Mouse (Mus musculus): ENCODE measurements at regions not wholly inside any gene's neighbourhood (a gene's known extent, or its start where the extent isn't known, plus 50 kb on each side); places are given as distances from the start of the nearest gene placed in this dataset.
A peak's percentile ranks its signal among the peaks of the same experiment; 100 is the strongest.

GRCm38 (mm10) chr9:116511450-116511849 lies 336.3 kb upstream of the Tgfbr2 start:
- DNase-seq (ENCODE audit: low spot score in 2 of 2) = no peak

GRCm38 (mm10) chr9:116507756-116508155 lies 332.6 kb upstream of the Tgfbr2 start:
- DNase-seq (ENCODE audit: low spot score in 2 of 2) = no peak

DNA sequence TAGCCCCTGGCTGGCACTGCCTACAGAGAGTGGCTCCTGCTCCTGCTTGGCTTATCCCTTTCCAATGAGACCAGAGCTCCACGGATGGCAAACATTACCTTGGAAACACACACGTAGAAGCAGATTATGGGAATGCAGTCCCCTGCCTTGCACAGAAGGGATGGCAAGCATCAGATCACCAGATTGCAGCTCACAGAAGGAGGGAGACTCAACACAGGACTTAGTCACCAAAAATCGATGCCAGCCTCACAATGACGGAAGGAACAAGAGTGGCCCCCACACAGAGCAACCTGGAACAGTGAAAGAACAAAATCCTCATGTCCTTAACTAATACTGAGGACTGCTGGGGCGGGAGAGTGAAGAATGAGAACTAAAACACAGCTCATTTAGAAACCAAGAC lies 327.7 kb upstream of the Tgfbr2 start:
- no peak for DNase-seq (ENCODE audit: low spot score in 2 of 2)

DNA sequence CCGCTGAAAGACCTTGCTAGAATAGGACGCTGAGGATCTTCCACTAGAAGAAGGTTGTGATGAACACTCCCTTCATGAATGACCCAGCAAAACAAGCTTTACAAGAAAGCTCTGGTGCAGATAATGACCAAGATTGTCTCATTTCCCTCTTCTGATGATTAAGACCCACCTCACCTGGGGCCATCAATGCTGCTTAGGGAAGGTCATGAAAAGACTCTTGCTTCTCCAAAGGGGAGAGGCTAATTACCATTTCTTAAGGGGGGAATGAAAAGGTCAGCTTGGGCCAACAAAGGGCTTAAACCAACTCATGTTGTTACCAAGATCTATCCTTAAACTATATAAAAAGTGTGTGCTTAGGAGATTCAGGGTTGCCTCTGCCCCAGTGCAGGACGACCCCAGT lies 325.8 kb upstream of the Tgfbr2 start:
- no peak for DNase-seq (ENCODE audit: low spot score in 2 of 2)

DNA sequence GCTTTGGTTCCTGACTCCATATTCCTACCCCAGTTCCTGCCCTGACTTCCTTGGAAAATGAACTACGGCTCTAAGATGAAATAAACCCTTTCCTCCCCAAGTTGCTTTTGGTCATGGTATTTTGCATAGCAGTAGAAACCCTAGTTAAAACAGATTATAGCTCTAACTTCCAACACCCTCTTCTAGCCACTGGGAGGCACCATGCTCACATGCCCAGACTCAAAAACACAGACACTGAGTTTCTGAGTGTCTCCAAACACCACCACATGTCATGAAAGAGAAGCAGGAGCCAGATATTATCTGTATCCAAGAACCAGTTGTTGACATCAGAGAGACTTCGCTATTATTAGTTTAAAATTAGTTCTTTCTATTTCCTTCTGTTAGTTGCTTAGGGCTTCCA lies 316.1 kb upstream of the Tgfbr2 start:
- DNase-seq (ENCODE audit: low spot score in 2 of 2) = no peak

GRCm38 (mm10) chr9:116489787-116490186 lies 314.6 kb upstream of the Tgfbr2 start:
- peak in 1 of 2 experiments; percentile 12 for DNase-seq (ENCODE audit: low spot score in 2 of 2)

DNA sequence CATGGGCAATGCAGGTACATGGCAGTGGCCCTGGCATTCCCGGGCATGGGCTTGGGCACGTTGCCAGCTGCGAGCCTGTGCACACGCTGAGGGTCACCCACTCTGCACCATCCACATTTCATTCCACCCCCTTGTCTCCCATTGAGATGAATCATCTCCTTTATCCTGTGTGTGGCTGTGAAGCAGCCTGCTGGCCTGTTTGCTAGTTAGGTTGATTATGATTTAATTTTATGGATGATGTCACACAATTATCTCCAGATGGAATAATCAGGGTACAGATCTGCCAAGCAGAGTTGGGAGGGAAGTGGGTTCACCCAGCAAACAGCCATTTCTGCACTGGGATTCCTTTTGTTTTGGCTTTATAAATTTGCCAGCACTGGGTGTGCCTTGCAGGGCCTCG lies 314.1 kb upstream of the Tgfbr2 start:
- DNase-seq (ENCODE audit: low spot score in 2 of 2) = peak in 1 of 2 experiments; percentile 21

DNA sequence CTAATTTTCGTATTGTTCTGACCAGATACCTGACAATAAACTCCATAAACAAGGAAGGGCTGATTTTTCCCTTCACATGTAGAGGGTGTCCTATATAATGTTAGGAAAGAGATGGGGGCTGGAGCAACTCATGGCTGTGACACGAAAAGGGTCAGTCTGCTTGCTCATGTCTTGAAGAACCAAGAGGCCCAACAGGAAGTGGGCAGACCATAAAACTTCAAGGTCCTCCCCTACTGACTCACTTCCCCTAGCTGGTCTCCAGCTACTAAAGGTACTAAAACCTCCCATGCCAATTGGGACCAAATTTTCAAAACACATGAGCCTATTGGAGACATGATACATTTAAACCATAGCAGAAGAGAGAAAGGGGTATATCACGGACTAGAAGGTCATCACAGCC lies 302.1 kb upstream of the Tgfbr2 start:
- DNase-seq (ENCODE audit: low spot score in 2 of 2) = no peak

DNA sequence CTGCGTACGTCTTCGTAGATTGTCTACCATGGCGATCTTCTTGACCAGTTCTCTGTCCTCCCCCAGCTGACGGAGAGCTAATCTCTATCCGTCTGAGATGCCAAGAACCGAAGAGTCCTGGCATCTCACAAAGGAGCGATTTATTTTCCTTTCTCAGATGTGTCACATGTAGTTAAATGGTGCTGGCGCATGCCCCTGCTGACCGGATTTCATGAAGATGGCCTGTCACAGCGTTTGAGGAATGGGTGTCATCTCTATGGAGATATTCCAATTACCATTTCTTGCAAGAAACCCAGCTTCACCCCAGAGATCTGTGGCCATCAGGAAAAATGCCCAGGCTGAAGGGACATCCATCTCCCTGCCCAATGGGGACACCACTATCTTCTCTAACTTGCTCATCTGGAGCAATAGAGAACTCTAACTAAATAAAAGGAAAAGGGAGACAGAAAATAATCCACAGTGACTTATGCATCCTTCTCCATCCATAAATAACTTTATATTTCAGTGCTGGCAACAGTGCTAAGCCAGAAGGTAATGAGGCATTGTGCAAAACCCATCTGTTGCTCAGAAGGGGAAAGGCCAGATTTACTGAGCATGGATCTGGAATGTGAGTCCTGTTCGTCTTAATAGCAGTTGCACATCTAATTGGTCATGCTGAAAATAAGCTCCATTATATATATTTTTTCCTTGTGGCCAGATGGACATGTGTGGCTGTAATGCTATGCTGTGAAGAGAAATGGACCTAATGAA lies 300.2 kb upstream of the Tgfbr2 start:
- no peak for DNase-seq (ENCODE audit: low spot score in 2 of 2)

- DNase-seq (ENCODE audit: low spot score in 2 of 2) = no peak
Observed at GRCm38 (mm10) chr9:116472855-116473254, 297.7 kb upstream of the Tgfbr2 start.

GRCm38 (mm10) chr9:116468569-116469250 lies 293.6 kb upstream of the Tgfbr2 start:
- peak in 1 of 2 experiments; percentile 3 for DNase-seq (ENCODE audit: low spot score in 2 of 2)

- no peak for DNase-seq (ENCODE audit: low spot score in 2 of 2)
Observed at GRCm38 (mm10) chr9:116466336-116466735, 291.2 kb upstream of the Tgfbr2 start.

DNA sequence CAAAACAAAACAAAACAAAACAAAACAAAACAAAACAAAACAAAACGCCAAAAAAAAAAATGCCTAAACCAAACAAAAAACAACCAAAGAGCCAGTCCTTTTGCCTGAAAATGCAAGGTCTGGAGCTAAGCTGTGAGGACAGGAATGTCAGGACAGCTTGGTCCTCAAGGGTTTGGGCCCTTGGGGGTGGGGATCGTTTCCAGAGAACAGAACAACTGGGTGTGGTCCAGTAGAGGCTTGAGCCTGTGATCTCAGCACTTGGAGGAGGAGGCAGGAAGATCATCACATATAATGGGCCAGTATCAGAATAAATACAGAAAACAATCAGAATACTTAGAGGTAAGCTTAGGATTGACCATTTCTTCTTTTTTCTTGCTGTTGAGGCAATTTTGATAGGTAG lies 289.5 kb upstream of the Tgfbr2 start:
- DNase-seq (ENCODE audit: low spot score in 2 of 2) = no peak

- DNase-seq (ENCODE audit: low spot score in 2 of 2) = no peak
Observed at GRCm38 (mm10) chr9:116462232-116462631, 287.1 kb upstream of the Tgfbr2 start.

DNA sequence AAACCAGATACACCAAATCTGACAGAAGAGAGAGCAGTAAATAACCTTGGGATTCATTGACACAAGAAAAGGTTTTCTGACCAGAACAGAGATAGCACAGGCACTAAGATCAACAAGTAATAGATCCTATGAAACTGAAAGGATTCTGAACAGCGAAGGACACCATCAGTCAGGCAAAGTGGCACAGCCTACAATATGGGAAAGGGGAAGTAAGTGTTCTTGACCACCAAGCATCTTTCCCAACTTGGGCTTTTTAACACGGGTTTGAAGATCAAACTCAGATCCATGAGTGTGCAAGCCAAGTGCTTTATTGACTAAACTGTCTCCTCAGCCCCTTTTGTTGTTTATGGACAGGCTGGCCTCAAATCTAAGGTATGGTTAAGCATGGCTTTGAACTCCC lies 284.9 kb upstream of the Tgfbr2 start:
- DNase-seq (ENCODE audit: low spot score in 2 of 2) = no peak

DNA sequence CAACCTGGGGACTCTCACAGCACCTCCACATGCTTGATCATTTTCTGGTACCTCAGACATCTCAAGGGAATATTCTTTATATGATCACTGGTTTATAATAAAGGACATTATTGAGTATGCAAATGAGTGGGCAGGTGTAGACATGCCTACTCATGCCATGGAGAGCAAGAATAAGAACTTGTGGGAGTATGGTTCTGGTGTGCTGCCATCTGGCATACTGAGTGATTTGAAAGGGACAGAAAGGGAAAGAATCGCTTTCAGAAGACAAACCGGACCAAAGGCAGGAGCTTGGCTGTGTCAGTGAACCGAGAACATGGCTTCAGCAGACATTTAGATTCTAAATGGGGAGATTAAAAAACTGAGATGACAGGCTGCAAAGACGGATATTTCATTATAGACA lies 276.9 kb upstream of the Tgfbr2 start:
- no peak for DNase-seq (ENCODE audit: low spot score in 2 of 2)

DNA sequence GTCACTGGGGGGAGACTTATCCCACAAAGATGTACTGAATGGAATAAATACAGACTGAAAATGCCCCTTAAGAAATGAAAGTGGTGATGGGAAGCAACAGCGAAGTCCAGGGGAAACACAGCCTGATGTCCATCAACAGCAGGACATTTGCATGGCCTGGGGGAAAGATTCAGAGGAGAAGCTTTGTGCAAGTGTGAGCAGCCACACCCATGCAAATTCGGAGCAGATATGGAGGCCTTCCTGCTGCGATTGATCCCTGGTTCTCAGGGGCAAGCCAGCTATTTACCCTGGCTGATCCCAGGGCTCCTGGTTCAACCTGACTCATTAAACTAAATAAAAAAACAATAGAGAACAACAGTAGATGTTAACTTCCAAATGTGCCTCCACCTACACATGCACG lies 275.7 kb upstream of the Tgfbr2 start:
- no peak for DNase-seq (ENCODE audit: low spot score in 2 of 2)

- DNase-seq (ENCODE audit: low spot score in 2 of 2) = no peak
Observed at GRCm38 (mm10) chr9:116447734-116448133, 272.6 kb upstream of the Tgfbr2 start.

DNA sequence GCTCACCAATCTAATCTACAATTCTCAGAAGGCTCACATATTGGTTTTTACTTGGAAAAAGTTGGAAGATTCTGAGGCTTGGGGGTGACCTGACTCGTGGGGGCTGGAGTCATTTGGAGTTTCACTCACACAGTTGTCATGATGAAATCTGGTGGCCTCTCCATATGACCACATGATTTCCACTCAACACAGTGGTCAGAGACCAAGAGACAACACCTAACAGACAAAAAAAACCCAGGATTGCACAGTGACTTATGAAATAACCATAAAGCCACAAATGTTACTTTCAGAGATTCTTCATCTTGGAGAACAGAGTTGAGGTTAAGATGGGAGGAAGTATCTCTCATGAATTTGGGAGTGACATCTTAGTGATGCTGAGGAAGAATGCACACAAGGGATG lies 263.4 kb upstream of the Tgfbr2 start:
- no peak for DNase-seq (ENCODE audit: low spot score in 2 of 2)

DNA sequence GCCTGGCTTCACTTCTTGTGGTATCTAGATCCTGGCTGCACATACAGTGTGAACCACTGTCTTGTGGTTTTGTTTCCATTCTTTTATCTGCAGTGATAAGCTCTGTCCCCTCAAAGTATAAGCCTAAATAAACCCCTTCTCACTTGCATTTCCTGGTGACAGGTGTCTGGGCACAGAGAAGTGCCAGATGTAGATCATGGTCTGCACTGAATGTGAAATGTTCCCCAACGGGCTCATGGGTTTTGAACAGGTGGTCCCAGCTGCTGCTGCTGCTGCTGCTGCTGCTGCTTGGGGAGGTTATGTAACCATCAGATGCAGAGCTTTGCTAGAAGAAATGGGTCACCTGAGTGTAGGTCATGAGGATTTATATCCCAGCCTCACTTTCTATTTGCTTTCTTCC lies 259.3 kb upstream of the Tgfbr2 start:
- DNase-seq (ENCODE audit: low spot score in 2 of 2) = no peak

- no peak for DNase-seq (ENCODE audit: low spot score in 2 of 2)
Observed at GRCm38 (mm10) chr9:116429061-116429460, 253.9 kb upstream of the Tgfbr2 start.

GRCm38 (mm10) chr9:116428475-116428874 lies 253.3 kb upstream of the Tgfbr2 start:
- no peak for DNase-seq (ENCODE audit: low spot score in 2 of 2)

- DNase-seq (ENCODE audit: low spot score in 2 of 2) = no peak
Observed at GRCm38 (mm10) chr9:116427278-116427677, 252.1 kb upstream of the Tgfbr2 start.

Data from adrenal gland, adult 18-20 months (tissue).